Mouse (Mus musculus): ENCODE results near the gene Spata3. TPM values are rescaled to one million over a fixed set of nuclear protein-coding genes. Genes with fewer than 3 reads are reported as not detected.

Gene Spata3
- polyA plus RNA-seq, 1 experiment from 2014 or later, result not detected

DNA sequence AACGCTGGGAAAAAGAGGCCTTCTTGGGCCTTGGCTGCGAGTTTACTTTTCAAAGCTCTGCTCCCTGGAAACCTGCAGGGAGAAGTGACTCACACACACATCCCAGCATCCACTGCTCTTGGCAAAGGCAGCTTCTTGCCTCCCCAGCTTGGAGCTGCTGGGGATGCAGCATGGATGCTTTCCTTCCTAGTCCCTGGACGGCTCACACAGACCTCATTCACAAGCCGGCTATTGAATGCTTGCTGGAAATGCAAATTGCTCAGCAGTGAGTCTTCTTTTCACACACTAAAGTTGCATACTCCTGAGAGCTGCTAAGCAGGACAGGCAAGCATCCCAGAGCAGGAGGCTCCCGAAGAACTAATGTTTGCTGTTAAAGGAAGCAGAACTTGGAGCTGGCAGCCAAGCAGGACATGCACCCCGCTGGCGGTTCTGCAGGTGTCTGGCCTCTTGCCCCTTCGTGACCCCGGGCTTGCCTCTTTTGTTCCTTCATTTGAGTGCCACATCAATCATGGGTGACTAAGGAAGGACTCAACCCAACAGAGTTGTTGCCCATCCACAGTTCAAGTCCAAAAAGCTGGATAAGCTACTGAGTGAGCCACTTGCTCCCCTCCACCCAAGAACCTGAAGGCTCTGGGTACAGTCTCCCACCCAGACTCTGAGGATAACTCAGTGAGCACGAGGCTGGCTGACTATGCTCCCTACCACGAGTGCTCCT is 15.8 kb downstream of the Spata3 start:
- H3K36me3 ChIP-seq (ENCODE audit: insufficient read depth), result no peaks in the 10 kb centered on the region
- H3K4me1 ChIP-seq (ENCODE audit: insufficient read depth), result no peaks in the 10 kb centered on the region
- no peak overlapping the region for H3K9ac ChIP-seq
- no peak for ATAC-seq (ENCODE audit: insufficient read depth)
- 14% methylated on average over 11 of the region's 11 CpGs for WGBS
- H3K9me3 ChIP-seq (ENCODE audit: low read depth, low read length), result no peaks in the 10 kb centered on the region
- DNase-seq, result no peak
- no peak overlapping the region for H3K4me2 ChIP-seq
- no peak overlapping the region for H3K4me3 ChIP-seq (ENCODE audit: low read depth, low read length)
- H3K27me3 ChIP-seq (ENCODE audit: insufficient read depth, low read length), result no peaks in the 10 kb centered on the region
- TF ChIP-seq CTCF (IDR thresholded peaks at IDR 0.05; ENCODE audit: low read depth), result no peak
- H3K27ac ChIP-seq (ENCODE audit: low read depth), result no peak overlapping the region

GRCm38 (mm10) chr1:86038191-86038951 is 21.8 kb downstream of the Spata3 start:
- WGBS, result 44% methylated on average over 3 of the region's 3 CpGs
- Histone ChIP-seq H3K27me3 (ENCODE audit: insufficient read depth, low read length) (no peaks in the 10 kb centered on the region), H3K9ac (no peak overlapping the region), H3K27ac (ENCODE audit: low read depth) (no peak overlapping the region), H3K4me2 (no peak overlapping the region), H3K4me1 (ENCODE audit: insufficient read depth) (no peaks in the 10 kb centered on the region), H3K9me3 (ENCODE audit: low read depth, low read length) (peaks cover 4% of the 10 kb centered on the region; the same call in 1 of the 2 replicates), H3K36me3 (ENCODE audit: insufficient read depth) (no peaks in the 10 kb centered on the region), H3K4me3 (ENCODE audit: low read depth, low read length) (no peak overlapping the region)
- DNase-seq (no peak), ATAC-seq (ENCODE audit: insufficient read depth) (no peak)
- no peak for TF ChIP-seq CTCF (IDR thresholded peaks at IDR 0.05; ENCODE audit: low read depth)

DNA sequence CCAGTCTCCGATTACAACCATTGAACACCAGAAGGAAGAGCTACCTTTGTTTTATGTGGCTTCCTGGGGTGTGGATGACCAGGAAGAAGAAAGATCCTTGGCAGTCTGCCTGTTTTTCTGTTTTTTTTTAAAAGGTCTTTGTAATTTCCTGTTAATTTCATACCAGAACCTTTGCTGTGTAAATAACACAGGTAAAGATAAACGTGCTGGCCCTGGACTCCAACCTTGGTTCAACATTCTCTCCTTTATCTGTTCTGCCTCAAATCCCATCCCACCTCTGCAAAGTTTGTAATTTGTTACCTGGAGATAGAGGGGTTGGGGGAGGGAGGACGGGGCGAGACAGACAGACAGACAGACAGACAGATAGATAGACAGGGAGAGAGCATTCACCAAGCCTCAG is 23.5 kb downstream of the Spata3 start:
- H3K27ac ChIP-seq (ENCODE audit: low read depth), result no peak overlapping the region
- ATAC-seq (ENCODE audit: insufficient read depth), result no peak
- H3K9ac ChIP-seq, result no peak overlapping the region
- 56% methylated on average over 4 of the region's 4 CpGs for WGBS
- no peak overlapping the region for H3K4me2 ChIP-seq
- peaks cover 4% of the 10 kb centered on the region; the same call in 1 of the 2 replicates for H3K9me3 ChIP-seq (ENCODE audit: low read depth, low read length)
- peaks cover 10% of the 10 kb centered on the region for H3K27me3 ChIP-seq (ENCODE audit: insufficient read depth, low read length)
- DNase-seq, result peak; percentile 47
- no peak for TF ChIP-seq CTCF (IDR thresholded peaks at IDR 0.05; ENCODE audit: low read depth)
- H3K36me3 ChIP-seq (ENCODE audit: insufficient read depth), result no peaks in the 10 kb centered on the region
- H3K4me1 ChIP-seq (ENCODE audit: insufficient read depth), result no peaks in the 10 kb centered on the region
- no peak overlapping the region for H3K4me3 ChIP-seq (ENCODE audit: low read depth, low read length)

DNA sequence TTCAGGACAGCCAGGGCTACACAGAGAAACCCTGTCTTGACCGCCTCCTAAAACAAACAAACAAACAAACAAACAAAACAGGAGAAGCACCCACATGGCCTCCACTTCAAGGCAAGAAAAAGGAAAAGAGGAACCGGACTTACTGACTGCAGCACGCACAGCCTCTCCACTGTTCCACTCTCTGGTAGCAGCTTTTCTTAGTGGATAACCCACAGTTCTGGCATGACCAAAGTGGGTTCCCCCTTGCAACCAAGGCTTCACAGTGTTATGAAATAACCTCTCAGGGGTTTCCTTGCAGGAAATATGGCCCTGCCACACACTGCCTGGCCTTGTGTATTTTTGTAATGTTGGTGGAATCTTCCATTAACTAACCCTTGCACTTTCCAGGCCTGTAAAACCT is 24.2 kb downstream of the Spata3 start:
- H3K4me2 ChIP-seq, result no peak overlapping the region
- no peak overlapping the region for H3K9ac ChIP-seq
- peaks cover 4% of the 10 kb centered on the region; the same call in 1 of the 2 replicates for H3K9me3 ChIP-seq (ENCODE audit: low read depth, low read length)
- 85% methylated on average over 3 of the region's 3 CpGs for WGBS
- H3K27me3 ChIP-seq (ENCODE audit: insufficient read depth, low read length), result peaks cover 17% of the 10 kb centered on the region
- H3K27ac ChIP-seq (ENCODE audit: low read depth), result no peak overlapping the region
- no peaks in the 10 kb centered on the region for H3K4me1 ChIP-seq (ENCODE audit: insufficient read depth)
- no peak for DNase-seq
- H3K4me3 ChIP-seq (ENCODE audit: low read depth, low read length), result no peak overlapping the region
- TF ChIP-seq CTCF (IDR thresholded peaks at IDR 0.05; ENCODE audit: low read depth), result no peak
- H3K36me3 ChIP-seq (ENCODE audit: insufficient read depth), result no peaks in the 10 kb centered on the region
- no peak for ATAC-seq (ENCODE audit: insufficient read depth)

GRCm38 (mm10) chr1:86045056-86045455 is 28.4 kb downstream of the Spata3 start:
- 53% methylated on average over 4 of the region's 4 CpGs for WGBS
- ATAC-seq (ENCODE audit: insufficient read depth) (no peak), DNase-seq (no peak)
- Histone ChIP-seq H3K4me3 (ENCODE audit: low read depth, low read length) (no peak overlapping the region), H3K9me3 (ENCODE audit: low read depth, low read length) (peaks cover 4% of the 10 kb centered on the region; the same call in 1 of the 2 replicates), H3K27me3 (ENCODE audit: insufficient read depth, low read length) (peaks cover 45% of the 10 kb centered on the region), H3K27ac (ENCODE audit: low read depth) (no peak overlapping the region), H3K4me2 (no peak overlapping the region), H3K9ac (no peak overlapping the region), H3K4me1 (ENCODE audit: insufficient read depth) (0 out of 2 replicates have a peak, but pooled peaks cover 3% of the 10 kb centered on the region), H3K36me3 (ENCODE audit: insufficient read depth) (no peaks in the 10 kb centered on the region)
- no peak for TF ChIP-seq CTCF (IDR thresholded peaks at IDR 0.05; ENCODE audit: low read depth)

- peak within 1 kb of the TSS; percentile 95 for H3K4me2 ChIP-seq
- DNase-seq, result peak; percentile 63
- TF ChIP-seq CTCF (IDR thresholded peaks at IDR 0.05; ENCODE audit: low read depth), result no peak
- WGBS, result under 1% methylated on average over 110 of the region's 110 CpGs
- ATAC-seq (ENCODE audit: insufficient read depth), result peak; percentile 65
- peak within 1 kb of the TSS; percentile 50 for H3K9ac ChIP-seq
- no peaks in the 10 kb centered on the region for H3K36me3 ChIP-seq (ENCODE audit: insufficient read depth)
- H3K27ac ChIP-seq (ENCODE audit: low read depth), result no peak within 1 kb of the TSS
- peak within 1 kb of the TSS; percentile 51 for H3K4me3 ChIP-seq (ENCODE audit: low read depth, low read length)
- H3K27me3 ChIP-seq (ENCODE audit: insufficient read depth, low read length), result peaks cover 45% of the 10 kb centered on the region
- H3K9me3 ChIP-seq (ENCODE audit: low read depth, low read length), result peaks cover 4% of the 10 kb centered on the region; the same call in 1 of the 2 replicates
- 0 out of 2 replicates have a peak, but pooled peaks cover 3% of the 10 kb centered on the region for H3K4me1 ChIP-seq (ENCODE audit: insufficient read depth)
Observed at GRCm38 (mm10) chr1:86045848-86046805, 29.5 kb downstream of the Spata3 start, which contains the start of gene 2810459M11Rik. 2810459M11Rik (plus strand) TSS chr1:86045863.

Measured in lung, embryonic 14.5 days (tissue).